In genomic region chr19:6118677-6119185, GRCm38 (mm10) we compare ENCODE assay signal across 8 mouse cellular contexts. TPM values are rescaled to one million over a fixed set of nuclear protein-coding genes. Genes with fewer than 3 reads are reported as not detected.
DNase-seq lines count a peak whose midpoint lies in the region; ATAC-seq and TF ChIP-seq lines count a peak whose summit lies in the region.

No protein-coding gene starts in this region.

- H3K27ac ChIP-seq in spleen, adult 2 months (ENCODE audit: insufficient read depth, low read length): no peak overlapping the region
- H3K27ac ChIP-seq in intestine, embryonic 16.5 days (ENCODE audit: low read length): peak overlapping the region; percentile 97
- 0 out of 2 replicates have a peak overlapping the region, but pooled peaks have one; percentile 20 for H3K27ac ChIP-seq in neural tube, embryonic 12.5 days

- peak overlapping the region; percentile 85 for H3K4me2 ChIP-seq in intestine, embryonic 16.5 days (ENCODE audit: low read depth, low read length)
- peak overlapping the region; percentile 95 for H3K4me2 ChIP-seq in neural tube, embryonic 12.5 days (replicated peaks)

- H3K4me1 ChIP-seq in spleen, adult 2 months (ENCODE audit: control insufficient read depth, insufficient read depth, insufficient read length): no peaks in the 10 kb centered on the region; the same call in 1 of the 2 replicates
- H3K4me1 ChIP-seq in intestine, embryonic 16.5 days (ENCODE audit: control insufficient read depth, insufficient read depth, low read length): peaks cover 32% of the 10 kb centered on the region
- H3K4me1 ChIP-seq in neural tube, embryonic 12.5 days: peaks cover 25% of the 10 kb centered on the region

- no peak for TF ChIP-seq CTCF in spleen, adult 2 months (IDR thresholded peaks at IDR 0.05; ENCODE audit: extremely low read depth, insufficient read depth, insufficient read length, insufficient replicate concordance)

- peak overlapping the region; percentile 87; the same call in 1 of the 2 replicates for H3K4me3 ChIP-seq in spleen, adult 2 months (ENCODE audit: extremely low read depth, insufficient read depth, insufficient read length)
- peak overlapping the region; percentile 91 for H3K4me3 ChIP-seq in intestine, embryonic 16.5 days (ENCODE audit: low read length)
- H3K4me3 ChIP-seq in neural tube, embryonic 12.5 days: peak overlapping the region; percentile 86

- H3K9me3 ChIP-seq in intestine, embryonic 16.5 days (ENCODE audit: control insufficient read depth, low read length): no peaks in the 10 kb centered on the region
- no peaks in the 10 kb centered on the region for H3K9me3 ChIP-seq in neural tube, embryonic 12.5 days

- H3K27me3 ChIP-seq in spleen, adult 2 months (ENCODE audit: control insufficient read depth, insufficient read depth, low read length): no peaks in the 10 kb centered on the region
- no peaks in the 10 kb centered on the region for H3K27me3 ChIP-seq in intestine, embryonic 16.5 days (replicated peaks; ENCODE audit: control insufficient read depth, insufficient read depth, low read length)
- no peaks in the 10 kb centered on the region for H3K27me3 ChIP-seq in neural tube, embryonic 12.5 days (replicated peaks)

- H3K36me3 ChIP-seq in spleen, adult 2 months (ENCODE audit: control insufficient read depth, insufficient read depth, low read length): peaks cover 17% of the 10 kb centered on the region
- H3K36me3 ChIP-seq in intestine, embryonic 16.5 days (ENCODE audit: control insufficient read depth, insufficient read depth, low read length): peaks cover 15% of the 10 kb centered on the region
- H3K36me3 ChIP-seq in neural tube, embryonic 12.5 days: peaks cover 32% of the 10 kb centered on the region

- H3K9ac ChIP-seq in intestine, embryonic 16.5 days (ENCODE audit: low read depth, low read length): peak overlapping the region; percentile 93
- peak overlapping the region; percentile 92; the same call in 1 of the 2 replicates for H3K9ac ChIP-seq in neural tube, embryonic 12.5 days

- peak; percentile 35 for DNase-seq in embryo, embryonic 11 days
- no peak for DNase-seq in embryo, embryonic 10 days (ENCODE audit: low spot score)
- DNase-seq in spleen, adult 2 months (ENCODE audit: low read depth in 1 of 2, low spot score in 2 of 2): no peak
- no peak for DNase-seq in spleen, postnatal 14 days (ENCODE audit: low spot score in 2 of 2)
- DNase-seq in spleen, postnatal 4 days (ENCODE audit: low spot score in 2 of 2): no peak
- no peak for DNase-seq in thymus, adult 18-20 months

- peak; percentile 32 for ATAC-seq in intestine, embryonic 16.5 days
- ATAC-seq in neural tube, embryonic 12.5 days (ENCODE audit: low FRiP score, low read depth): peak; percentile 35

- WGBS in spleen, adult 2 months: 4% methylated on average over 8 of the region's 8 CpGs
- WGBS in intestine, embryonic 16.5 days: under 1% methylated on average over 8 of the region's 8 CpGs
- 2% methylated on average over 8 of the region's 8 CpGs for WGBS in neural tube, embryonic 12.5 days

- TF ChIP-seq POLR2A in spleen, adult 2 months (IDR thresholded peaks at IDR 0.05; ENCODE audit: low read depth, low read length): no peak

RNA-seq across cellular contexts. Expression of gene Sac3d1, which starts 0.3 kb away (rescaled TPM):
- 30.4 and 46.7 TPM in 2 replicates for polyA plus RNA-seq in spleen, adult 2 months (2012; rRNA removed)
- polyA plus RNA-seq in intestine, embryonic 16.5 days (2015; fragmentation: Nextera tagmentation; extraction: Ambion mirVana): 33.4 and 35.7 TPM in 2 replicates
- 53.5 and 59.0 TPM in 2 replicates for polyA plus RNA-seq in neural tube, embryonic 12.5 days (2016; fragmentation: Nextera tagmentation; extraction: Ambion mirVana)

RNA-seq across cellular contexts. Expression of gene Snx15, which starts 9.4 kb away (rescaled TPM):
- polyA plus RNA-seq in spleen, adult 2 months (2012; rRNA removed): 42.7 and 50.9 TPM in 2 replicates
- 36.8 and 37.0 TPM in 2 replicates for polyA plus RNA-seq in intestine, embryonic 16.5 days (2015; fragmentation: Nextera tagmentation; extraction: Ambion mirVana)
- polyA plus RNA-seq in neural tube, embryonic 12.5 days (2016; fragmentation: Nextera tagmentation; extraction: Ambion mirVana): 40.3 and 42.3 TPM in 2 replicates

RNA-seq across cellular contexts. Expression of gene Naaladl1, which starts 13.1 kb away (rescaled TPM):
- 0.49 and 0.60 TPM in 2 replicates for polyA plus RNA-seq in spleen, adult 2 months (2012; rRNA removed)
- polyA plus RNA-seq in intestine, embryonic 16.5 days (2015; fragmentation: Nextera tagmentation; extraction: Ambion mirVana): 71.9 and 102 TPM in 2 replicates
- 0.63 and 0.82 TPM in 2 replicates for polyA plus RNA-seq in neural tube, embryonic 12.5 days (2016; fragmentation: Nextera tagmentation; extraction: Ambion mirVana)

RNA-seq across cellular contexts. Expression of gene Batf2, which starts 22.1 kb away (rescaled TPM):
- polyA plus RNA-seq in spleen, adult 2 months (2012; rRNA removed): 8.0 and 10.8 TPM in 2 replicates
- polyA plus RNA-seq in intestine, embryonic 16.5 days (2015; fragmentation: Nextera tagmentation; extraction: Ambion mirVana): 1.1 and 1.8 TPM in 2 replicates
- not detected in 2 replicates for polyA plus RNA-seq in neural tube, embryonic 12.5 days (2016; fragmentation: Nextera tagmentation; extraction: Ambion mirVana)

RNA-seq across cellular contexts. Expression of gene Arl2, which starts 22.6 kb away (rescaled TPM):
- polyA plus RNA-seq in spleen, adult 2 months (2012; rRNA removed): 51.8 and 64.8 TPM in 2 replicates
- polyA plus RNA-seq in intestine, embryonic 16.5 days (2015; fragmentation: Nextera tagmentation; extraction: Ambion mirVana): 102 and 103 TPM in 2 replicates
- polyA plus RNA-seq in neural tube, embryonic 12.5 days (2016; fragmentation: Nextera tagmentation; extraction: Ambion mirVana): 100 and 102 TPM in 2 replicates

Comparison
In these comparisons a context has a peak if more than half of its experiments do, and no peak if none do; other contexts are left out.
1. RNA of gene Naaladl1, which starts 13.1 kb away (polyA plus RNA-seq): 71.9 to 102 TPM in intestine, embryonic 16.5 days; 0.63 to 0.82 TPM in neural tube, embryonic 12.5 days and 0.49 to 0.60 TPM in spleen, adult 2 months; every median in the first group is over 10 times any median in the second.
2. Peak in every context shown above with its lines, with median percentiles within 50 percentile points of each other: H3K4me3 ChIP-seq.